ENCODE assay signal across 18 mouse cellular contexts in the genomic region with DNA sequence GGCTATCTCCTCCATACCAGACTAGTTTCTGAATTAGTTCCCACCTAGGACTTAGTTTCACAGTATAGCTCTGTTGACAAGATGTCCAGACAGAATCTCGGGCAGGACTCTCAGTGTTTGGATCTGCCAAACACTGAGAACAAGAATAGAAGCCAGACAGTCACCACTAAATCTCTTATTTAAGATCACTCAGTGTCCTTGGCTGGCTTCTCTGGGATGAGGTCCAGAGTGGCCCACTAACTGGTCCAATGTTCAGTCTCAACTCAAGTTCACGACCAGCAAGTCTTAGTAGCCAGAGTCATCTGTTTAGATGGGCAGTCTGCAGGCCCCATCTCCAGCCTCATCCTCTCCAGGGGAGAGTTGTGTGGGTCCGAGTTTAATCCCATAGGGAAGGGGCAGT. TPM values are rescaled to one million over a fixed set of nuclear protein-coding genes. Genes with fewer than 3 reads are reported as not detected.
DNase-seq lines count a peak whose midpoint lies in the region; ATAC-seq and TF ChIP-seq lines count a peak whose summit lies in the region.
"Had no signal": no experiment of that assay in that cellular context is flagged by ENCODE, and none has a peak within 500 bp of the region (broad histone marks: within the 10 kb centered on the region; RNA-seq: fewer than 3 reads in every experiment).

No protein-coding gene starts in this region.

- H3K4me3 ChIP-seq in heart, embryonic 10.5 days = no peak overlapping the region
- H3K4me3 ChIP-seq in lung, postnatal 0 days (ENCODE audit: low read depth, low read length) = no peak overlapping the region
- H3K4me3 ChIP-seq in heart, embryonic 15.5 days = no peak overlapping the region
- no peak overlapping the region for H3K4me3 ChIP-seq in hindbrain, embryonic 16.5 days (ENCODE audit: low read length)
- H3K4me3 ChIP-seq in midbrain, embryonic 10.5 days = no peak overlapping the region
- H3K4me3 ChIP-seq: forebrain, embryonic 12.5 days; hindbrain, embryonic 10.5 days; layer of hippocampus, adult 2 months; megakaryocyte, embryonic 14.5 days; neural tube, embryonic 12.5 days had no signal

- no peak overlapping the region for H3K27ac ChIP-seq in heart, embryonic 10.5 days
- no peak overlapping the region for H3K27ac ChIP-seq in lung, postnatal 0 days (ENCODE audit: low read length)
- H3K27ac ChIP-seq in heart, embryonic 15.5 days = peak overlapping the region; percentile 9; the same call in 1 of the 2 replicates
- no peak overlapping the region for H3K27ac ChIP-seq in hindbrain, embryonic 16.5 days (ENCODE audit: low read depth, low read length)
- H3K27ac ChIP-seq in midbrain, embryonic 10.5 days (replicated peaks) = no peak overlapping the region
- H3K27ac ChIP-seq: forebrain, embryonic 12.5 days; hindbrain, embryonic 10.5 days; layer of hippocampus, adult 2 months; neural tube, embryonic 12.5 days had no signal

- WGBS in heart, embryonic 10.5 days = 64% methylated on average over 3 of the region's 3 CpGs
- WGBS in lung, postnatal 0 days = 66% methylated on average over 3 of the region's 3 CpGs
- 63% methylated on average over 3 of the region's 3 CpGs for WGBS in heart, embryonic 15.5 days
- WGBS in hindbrain, embryonic 16.5 days = 79% methylated on average over 3 of the region's 3 CpGs
- 68% methylated on average over 3 of the region's 3 CpGs for WGBS in midbrain, embryonic 10.5 days

- TF ChIP-seq EP300 in lung, postnatal 0 days (IDR thresholded peaks at IDR 0.05) = no peak

- H3K36me3 ChIP-seq in heart, embryonic 10.5 days = no peaks in the 10 kb centered on the region
- H3K36me3 ChIP-seq in lung, postnatal 0 days (ENCODE audit: insufficient read depth, low read length) = no peaks in the 10 kb centered on the region
- H3K36me3 ChIP-seq in heart, embryonic 15.5 days = no peaks in the 10 kb centered on the region
- H3K36me3 ChIP-seq in hindbrain, embryonic 16.5 days (ENCODE audit: control insufficient read depth, insufficient read depth, low read length) = no peaks in the 10 kb centered on the region
- H3K36me3 ChIP-seq in midbrain, embryonic 10.5 days = no peaks in the 10 kb centered on the region
- H3K36me3 ChIP-seq: forebrain, embryonic 12.5 days; hindbrain, embryonic 10.5 days; neural tube, embryonic 12.5 days had no signal

- H3K4me2 ChIP-seq in lung, postnatal 0 days (replicated peaks; ENCODE audit: low read depth, low read length) = no peak overlapping the region
- H3K4me2 ChIP-seq in heart, embryonic 15.5 days = no peak overlapping the region
- H3K4me2 ChIP-seq in hindbrain, embryonic 16.5 days (ENCODE audit: low read length) = no peak overlapping the region
- H3K4me2 ChIP-seq: forebrain, embryonic 12.5 days; neural tube, embryonic 12.5 days had no signal

- no peak overlapping the region for H3K9ac ChIP-seq in lung, postnatal 0 days (replicated peaks; ENCODE audit: low read depth)
- H3K9ac ChIP-seq in heart, embryonic 15.5 days = no peak overlapping the region
- H3K9ac ChIP-seq in hindbrain, embryonic 16.5 days (ENCODE audit: low read depth, low read length) = no peak overlapping the region
- H3K9ac ChIP-seq: forebrain, embryonic 12.5 days; neural tube, embryonic 12.5 days had no signal

- DNase-seq in heart, adult 11 months = peak; percentile 95
- DNase-seq in heart, embryonic 10.5 days (ENCODE audit: low spot score) = no peak
- DNase-seq in lung, postnatal 10 days = peak; percentile 58
- no peak for DNase-seq in lung, postnatal 0 days (ENCODE audit: low spot score)
- DNase-seq in lung, postnatal 25 days (ENCODE audit: low spot score) = peak; percentile 36
- DNase-seq in midbrain, embryonic 10.5 days (ENCODE audit: low spot score) = no peak
- DNase-seq: cerebellum, adult 9-11 months; embryo, embryonic 11 days; right cerebral cortex, postnatal 25 days had no signal

- TF ChIP-seq CTCF in lung, postnatal 0 days (IDR thresholded peaks at IDR 0.05) = no peak

- H3K4me1 ChIP-seq in heart, embryonic 10.5 days = peaks cover 29% of the 10 kb centered on the region
- no peaks in the 10 kb centered on the region for H3K4me1 ChIP-seq in lung, postnatal 0 days (ENCODE audit: insufficient read depth, low read depth, low read length)
- peaks cover 35% of the 10 kb centered on the region for H3K4me1 ChIP-seq in heart, embryonic 15.5 days (replicated peaks)
- no peaks in the 10 kb centered on the region for H3K4me1 ChIP-seq in hindbrain, embryonic 16.5 days (ENCODE audit: control insufficient read depth, insufficient read depth, low read depth, low read length)
- H3K4me1 ChIP-seq in midbrain, embryonic 10.5 days = peaks cover 11% of the 10 kb centered on the region; the same call in 1 of the 2 replicates
- H3K4me1 ChIP-seq: forebrain, embryonic 12.5 days; megakaryocyte, embryonic 14.5 days; neural tube, embryonic 12.5 days had no signal

- H3K27me3 ChIP-seq in heart, embryonic 10.5 days (ENCODE audit: insufficient read depth, poor library complexity, severe bottlenecking) = peaks cover 15% of the 10 kb centered on the region; the same call in 1 of the 2 replicates
- no peaks in the 10 kb centered on the region for H3K27me3 ChIP-seq in lung, postnatal 0 days (replicated peaks; ENCODE audit: insufficient read depth, low read length)
- H3K27me3 ChIP-seq in heart, embryonic 15.5 days = peaks cover 54% of the 10 kb centered on the region
- H3K27me3 ChIP-seq in hindbrain, embryonic 16.5 days (replicated peaks; ENCODE audit: control insufficient read depth, insufficient read depth, low read length) = no peaks in the 10 kb centered on the region
- peaks cover 8% of the 10 kb centered on the region; the same call in 1 of the 2 replicates for H3K27me3 ChIP-seq in midbrain, embryonic 10.5 days (ENCODE audit: low read depth, poor library complexity, severe bottlenecking)
- H3K27me3 ChIP-seq: neural tube, embryonic 12.5 days had no signal

- no peaks in the 10 kb centered on the region for H3K9me3 ChIP-seq in heart, embryonic 10.5 days
- H3K9me3 ChIP-seq in lung, postnatal 0 days (ENCODE audit: low read length) = no peaks in the 10 kb centered on the region
- no peaks in the 10 kb centered on the region for H3K9me3 ChIP-seq in heart, embryonic 15.5 days (replicated peaks)
- H3K9me3 ChIP-seq in hindbrain, embryonic 16.5 days (ENCODE audit: control insufficient read depth, low read length) = no peaks in the 10 kb centered on the region
- no peaks in the 10 kb centered on the region for H3K9me3 ChIP-seq in midbrain, embryonic 10.5 days (replicated peaks)
- H3K9me3 ChIP-seq: forebrain, embryonic 12.5 days; hindbrain, embryonic 10.5 days; neural tube, embryonic 12.5 days had no signal

- no peak for ATAC-seq in lung, postnatal 0 days
- no peak for ATAC-seq in heart, embryonic 15.5 days (replicated peaks; ENCODE audit: insufficient number of reproducible peaks, insufficient read depth, low FRiP score, low read depth)
- ATAC-seq in hindbrain, embryonic 16.5 days = no peak
- ATAC-seq: inflammation-experienced regulatory T-cells, adult 6 months had no signal

RNA-seq across cellular contexts. Expression of a gene that starts 20.7 kb away (rescaled TPM):
- 0.15 TPM in 1 of 2 replicates, not detected in the other for polyA plus RNA-seq in heart, embryonic 10.5 days (2016; fragmentation: Nextera tagmentation; extraction: Ambion mirVana)
- 0.56 and 1.2 TPM in 2 replicates for polyA plus RNA-seq in lung, postnatal 0 days (2015; fragmentation: Nextera tagmentation; extraction: Ambion mirVana)
- polyA plus RNA-seq in heart, embryonic 15.5 days (2015; fragmentation: Nextera tagmentation; extraction: Ambion mirVana) = 0.14 and 0.18 TPM in 2 replicates
- 0.67 and 0.84 TPM in 2 replicates for polyA plus RNA-seq in hindbrain, embryonic 16.5 days (2015; fragmentation: Nextera tagmentation; extraction: Ambion mirVana)
- 0.41 and 0.57 TPM in 2 replicates for polyA plus RNA-seq in midbrain, embryonic 10.5 days (2016; fragmentation: Nextera tagmentation; extraction: Ambion mirVana)
- polyA plus RNA-seq: C2C12; inflammation-experienced regulatory T-cells, adult 6 months had no signal

RNA-seq across cellular contexts. Expression of a gene that starts 20.8 kb away (rescaled TPM):
- polyA plus RNA-seq in heart, embryonic 10.5 days (2016; fragmentation: Nextera tagmentation; extraction: Ambion mirVana) = 0.11 and 0.20 TPM in 2 replicates
- 0.04 TPM in 1 of 2 replicates, not detected in the other for polyA plus RNA-seq in lung, postnatal 0 days (2015; fragmentation: Nextera tagmentation; extraction: Ambion mirVana)
- polyA plus RNA-seq in heart, embryonic 15.5 days (2015; fragmentation: Nextera tagmentation; extraction: Ambion mirVana) = 0.03 TPM in 1 of 2 replicates, not detected in the other
- polyA plus RNA-seq in hindbrain, embryonic 16.5 days (2015; fragmentation: Nextera tagmentation; extraction: Ambion mirVana) = 0.12 and 0.25 TPM in 2 replicates
- polyA plus RNA-seq in midbrain, embryonic 10.5 days (2016; fragmentation: Nextera tagmentation; extraction: Ambion mirVana) = 0.11 and 0.12 TPM in 2 replicates
- polyA plus RNA-seq: hindbrain, embryonic 10.5 days had no signal

RNA-seq across cellular contexts. Expression of a gene that starts 53.2 kb away (rescaled TPM):
- 146 and 177 TPM in 2 replicates for polyA plus RNA-seq in heart, embryonic 10.5 days (2016; fragmentation: Nextera tagmentation; extraction: Ambion mirVana)
- 45.7 and 51.2 TPM in 2 replicates for polyA plus RNA-seq in lung, postnatal 0 days (2015; fragmentation: Nextera tagmentation; extraction: Ambion mirVana)
- polyA plus RNA-seq in heart, embryonic 15.5 days (2015; fragmentation: Nextera tagmentation; extraction: Ambion mirVana) = 119 and 157 TPM in 2 replicates
- 52.0 and 59.4 TPM in 2 replicates for polyA plus RNA-seq in hindbrain, embryonic 16.5 days (2015; fragmentation: Nextera tagmentation; extraction: Ambion mirVana)
- polyA plus RNA-seq in midbrain, embryonic 10.5 days (2016; fragmentation: Nextera tagmentation; extraction: Ambion mirVana) = 162 and 179 TPM in 2 replicates
- polyA plus RNA-seq: inflammation-experienced regulatory T-cells, adult 6 months had no signal

Comparison
In these comparisons a context has a peak if more than half of its experiments do, and no peak if none do; other contexts are left out.
1. DNase-seq: peak in heart, adult 11 months (single experiment), lung, postnatal 10 days (single experiment) and lung, postnatal 25 days (single experiment); none in heart, embryonic 10.5 days (single experiment), lung, postnatal 0 days (single experiment) and midbrain, embryonic 10.5 days (single experiment).